Mouse (Mus musculus) hindbrain, embryonic 14.5 days (tissue): ENCODE measurements around the gene Olfr1197. TPM values are rescaled to one million over a fixed set of nuclear protein-coding genes. Genes with fewer than 3 reads are reported as not detected.

ENCODE experiments used
- ATAC-seq: fragments of 200-750 bp; cut with Nextera tagmentation; 2 replicates; pipeline ENCODE4 v1.8.0; 2017; ENCODE audit warnings: moderate number of reproducible peaks, mild to moderate bottlenecking, moderate TSS enrichment, moderate library complexity; ENCODE audit not compliant: low FRiP score
- DNase-seq: peaks from one replicate; pipeline ENCODE4 v3.0.0-alpha.2; 2015; ENCODE audit warnings: low spot score
- H3K27ac ChIP-seq: fragments of 300-500 bp; sonication (generic); 2 replicates; pipeline ENCODE4 v1.5.1; 2014; ENCODE audit warnings: mild to moderate bottlenecking, moderate library complexity
- H3K27me3 ChIP-seq: fragments of 300-500 bp; sonication (generic); 2 replicates; pipeline ENCODE4 v1.6.1; 2014; ENCODE audit warnings: mild to moderate bottlenecking, low read length, mixed read lengths; ENCODE audit not compliant: control insufficient read depth, insufficient read depth
- H3K36me3 ChIP-seq: fragments of 300-500 bp; sonication (generic); replicated peaks from 2 replicates; pipeline ENCODE4 v1.6.1; 2014; ENCODE audit not compliant: control insufficient read depth, insufficient read depth
- H3K4me1 ChIP-seq: fragments of 300-500 bp; sonication (generic); replicated peaks from 2 replicates; pipeline ENCODE4 v1.6.1; 2014; ENCODE audit warnings: antibody characterized with exemption, low read length, mixed read lengths; ENCODE audit not compliant: control insufficient read depth, insufficient read depth
- H3K4me2 ChIP-seq: fragments of 300-500 bp; sonication (generic); replicated peaks from 2 replicates; pipeline ENCODE4 v1.6.1; 2014; ENCODE audit warnings: mild to moderate bottlenecking, moderate library complexity
- H3K4me3 ChIP-seq: fragments of 300-500 bp; sonication (generic); replicated peaks from 2 replicates; pipeline ENCODE4 v1.5.1; 2014; ENCODE audit warnings: mild to moderate bottlenecking, low read length
- H3K9ac ChIP-seq: fragments of 300-500 bp; sonication (generic); 2 replicates; pipeline ENCODE4 v1.6.1; 2014
- H3K9me3 ChIP-seq: fragments of 300-500 bp; sonication (generic); 2 replicates; pipeline ENCODE4 v1.6.1; 2016; ENCODE audit warnings: low read length; ENCODE audit not compliant: control insufficient read depth
- WGBS: fragments of 180-500 bp; shearing (Covaris S2); extraction: QIAGEN DNeasy Blood & Tissue Kit; methylation state at CpG from one replicate; pipeline ENCODE4 v1.1.7; 2014; 5-methylcytosine and 5-hydroxymethylcytosine counted together
- polyA plus RNA-seq: library from polyadenylated mRNA; unstranded; fragments of >200 nt; fragmentation: Nextera tagmentation; extraction: Ambion mirVana; gene quantifications from 2 replicates; pipeline ENCODE4 v1.2.1, GENCODE M21; 2014

Gene Olfr1197
- polyA plus RNA-seq: not detected in 2 replicates

DNA sequence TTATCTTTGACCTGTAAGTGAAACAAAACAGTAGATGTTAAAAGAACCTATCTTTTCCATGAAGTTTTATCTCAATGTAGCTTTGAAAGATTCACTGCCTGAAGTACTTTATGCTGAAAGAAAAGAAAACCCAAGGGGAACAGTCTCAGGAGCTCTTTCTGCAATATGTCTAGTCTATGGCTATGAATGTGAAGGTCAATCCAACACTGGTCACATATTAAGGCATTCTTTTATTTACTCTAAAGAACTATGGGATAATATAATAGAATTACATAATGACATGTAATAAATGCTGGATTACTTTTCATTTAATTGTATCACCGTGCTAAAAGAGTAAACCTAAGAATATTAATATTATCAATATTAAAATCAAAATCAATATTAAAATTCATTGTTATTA, at the start of gene Olfr1197:
Gene Olfr1197, minus strand, starts transcription at position 101 of the 400 bp plus-strand sequence.
- Histone ChIP-seq H3K27me3 (no peaks in the 10 kb centered on the region), H3K9me3 (no peaks in the 10 kb centered on the region), H3K9ac (no peak within 1 kb of the TSS), H3K4me1 (no peaks in the 10 kb centered on the region), H3K36me3 (no peaks in the 10 kb centered on the region), H3K27ac (no peak within 1 kb of the TSS), H3K4me2 (no peak within 1 kb of the TSS), H3K4me3 (no peak within 1 kb of the TSS)
- ATAC-seq: no peak
- 91% methylated on average over 1 of the region's 1 CpGs for WGBS
- no peak for DNase-seq

GRCm38 (mm10) chr2:88770388-88770787, 38.2 kb upstream of the Olfr1197 start, which contains the start of gene Olfr1200:
Gene Olfr1200 (minus strand): TSS chr2:88770488.
- Histone ChIP-seq H3K4me2 (no peak within 1 kb of the TSS), H3K27ac (no peak within 1 kb of the TSS), H3K36me3 (no peaks in the 10 kb centered on the region), H3K4me3 (no peak within 1 kb of the TSS), H3K27me3 (no peaks in the 10 kb centered on the region), H3K9ac (no peak within 1 kb of the TSS), H3K9me3 (no peaks in the 10 kb centered on the region), H3K4me1 (no peaks in the 10 kb centered on the region)
- ATAC-seq: no peak
- no peak for DNase-seq
- 88% methylated on average over 2 of the region's 2 CpGs for WGBS

DNA sequence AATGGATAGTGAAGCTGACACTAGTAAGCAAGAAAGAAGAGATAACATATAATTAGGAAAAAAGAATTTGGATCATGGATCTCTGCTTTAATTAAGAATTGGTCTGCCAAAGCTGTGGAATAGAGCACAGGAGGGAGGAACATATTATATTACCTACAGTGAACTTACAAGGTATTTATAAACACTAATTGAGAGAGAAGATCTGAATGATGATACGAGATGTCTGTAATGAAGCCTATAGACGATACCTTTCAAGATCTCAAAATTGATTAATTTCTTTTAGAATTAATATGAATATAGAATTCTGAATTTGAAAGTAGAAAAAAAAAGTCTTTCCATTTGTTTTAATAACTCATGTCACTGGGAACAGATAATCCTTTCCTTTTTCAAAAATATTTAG, 28.2 kb upstream of the Olfr1197 start, which contains the start of gene Olfr1199:
Gene Olfr1199, minus strand, starts transcription at position 101 of the 400 bp plus-strand sequence.
- Histone ChIP-seq H3K9me3 (no peaks in the 10 kb centered on the region), H3K27me3 (no peaks in the 10 kb centered on the region), H3K36me3 (no peaks in the 10 kb centered on the region), H3K9ac (no peak within 1 kb of the TSS), H3K27ac (no peak within 1 kb of the TSS), H3K4me2 (no peak within 1 kb of the TSS), H3K4me1 (no peaks in the 10 kb centered on the region), H3K4me3 (no peak within 1 kb of the TSS)
- DNase-seq: no peak
- whole genome bisulfite sequencing: 88% methylated on average over 2 of the region's 2 CpGs
- ATAC-seq: no peak

DNA sequence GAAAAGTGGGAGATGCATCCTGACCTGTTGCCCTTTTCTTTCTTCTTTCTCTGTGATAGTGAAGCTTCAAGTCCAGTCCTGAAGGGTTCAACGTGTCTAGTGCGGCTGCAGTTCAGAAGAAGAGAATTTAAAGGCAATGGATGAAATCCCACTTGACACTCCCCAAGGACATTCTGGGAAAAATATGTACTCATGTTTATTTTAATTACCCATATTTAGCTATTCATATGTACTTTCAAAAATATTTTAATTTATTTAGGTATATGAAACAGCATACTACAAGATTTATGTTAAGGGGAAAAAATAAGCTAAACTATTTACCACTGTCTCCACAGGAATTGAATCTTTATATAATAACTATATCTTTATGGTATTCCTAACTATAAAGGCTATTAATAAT, 19.1 kb upstream of the Olfr1197 start, which contains the start of gene Olfr1198:
Gene Olfr1198, minus strand, starts transcription at position 101 of the 400 bp plus-strand sequence.
- no peak for DNase-seq
- WGBS: 94% methylated on average over 2 of the region's 2 CpGs

GRCm38 (mm10) chr2:88743379-88743778, 11.2 kb upstream of the Olfr1197 start:
- ATAC-seq: no peak
- WGBS: 76% methylated on average over 3 of the region's 3 CpGs

More for the DNA sequence above, 19.1 kb upstream of the Olfr1197 start, which contains the start of gene Olfr1198:
- Histone ChIP-seq H3K9ac (no peak within 1 kb of the TSS), H3K27me3 (no peaks in the 10 kb centered on the region), H3K9me3 (no peaks in the 10 kb centered on the region), H3K27ac (no peak within 1 kb of the TSS), H3K36me3 (no peaks in the 10 kb centered on the region), H3K4me2 (no peak within 1 kb of the TSS), H3K4me3 (no peak within 1 kb of the TSS), H3K4me1 (no peaks in the 10 kb centered on the region)
- ATAC-seq: no peak

GRCm38 (mm10) chr2:88704497-88704896, 27.7 kb downstream of the Olfr1197 start, which contains the start of gene Olfr1196:
Gene Olfr1196 (minus strand): TSS chr2:88704597.
- no peak for ATAC-seq
- Histone ChIP-seq H3K4me3 (no peak within 1 kb of the TSS), H3K9me3 (no peaks in the 10 kb centered on the region), H3K27ac (no peak within 1 kb of the TSS), H3K9ac (no peak within 1 kb of the TSS), H3K36me3 (no peaks in the 10 kb centered on the region), H3K4me1 (no peaks in the 10 kb centered on the region), H3K4me2 (no peak within 1 kb of the TSS), H3K27me3 (no peaks in the 10 kb centered on the region)
- WGBS: 91% methylated on average over 2 of the region's 2 CpGs
- no peak for DNase-seq

More at GRCm38 (mm10) chr2:88743379-88743778, 11.2 kb upstream of the Olfr1197 start:
- Histone ChIP-seq H3K9me3 (no peaks in the 10 kb centered on the region), H3K9ac (no peak overlapping the region), H3K27ac (no peak overlapping the region), H3K36me3 (no peaks in the 10 kb centered on the region), H3K27me3 (no peaks in the 10 kb centered on the region), H3K4me2 (no peak overlapping the region), H3K4me1 (no peaks in the 10 kb centered on the region), H3K4me3 (no peak overlapping the region)
- no peak for DNase-seq

GRCm38 (mm10) chr2:88689087-88689486, 43.1 kb downstream of the Olfr1197 start, which contains the start of gene Olfr1195:
Gene Olfr1195 (minus strand): TSS chr2:88689187.
- no peaks in the 10 kb centered on the region for H3K36me3 ChIP-seq
- no peak within 1 kb of the TSS for H3K9ac ChIP-seq
- H3K4me3 ChIP-seq: no peak within 1 kb of the TSS
- no peaks in the 10 kb centered on the region for H3K4me1 ChIP-seq
- no peak within 1 kb of the TSS for H3K27ac ChIP-seq
- DNase-seq (no peak), ATAC-seq (no peak)
- H3K27me3 ChIP-seq: no peaks in the 10 kb centered on the region
- H3K9me3 ChIP-seq: no peaks in the 10 kb centered on the region
- no peak within 1 kb of the TSS for H3K4me2 ChIP-seq

Other genes starting within 250 kb of the Olfr1197 start
- gene Olfr1184, start 248.8 kb downstream of the Olfr1197 start, polyA plus RNA-seq: not detected in 2 replicates
- not detected in 2 replicates for gene Olfr1185-ps1, start 239.0 kb downstream of the Olfr1197 start, polyA plus RNA-seq
- not detected in 2 replicates for gene Olfr1186, start 213.8 kb downstream of the Olfr1197 start, polyA plus RNA-seq
- not detected in 2 replicates for gene Olfr1188, start 175.4 kb downstream of the Olfr1197 start, polyA plus RNA-seq
- gene Olfr1189, start 145.9 kb downstream of the Olfr1197 start, polyA plus RNA-seq: not detected in 2 replicates
- not detected in 2 replicates for gene Olfr1191-ps1, start 91.8 kb downstream of the Olfr1197 start, polyA plus RNA-seq
- gene Olfr1192-ps1, start 83.9 kb downstream of the Olfr1197 start, polyA plus RNA-seq: not detected in 2 replicates
- gene Olfr1193, start 56.7 kb downstream of the Olfr1197 start, polyA plus RNA-seq: not detected in 2 replicates
- not detected in 2 replicates for gene Olfr1195, start 43.2 kb downstream of the Olfr1197 start, polyA plus RNA-seq
- gene Olfr1196, start 27.8 kb downstream of the Olfr1197 start, polyA plus RNA-seq: not detected in 2 replicates
- not detected in 2 replicates for gene Olfr1198, start 19.0 kb upstream of the Olfr1197 start, polyA plus RNA-seq
- gene Olfr1199, start 28.1 kb upstream of the Olfr1197 start, polyA plus RNA-seq: not detected in 2 replicates
- not detected in 2 replicates for gene Olfr1200, start 38.1 kb upstream of the Olfr1197 start, polyA plus RNA-seq
- not detected in 2 replicates for gene Olfr1201, start 60.7 kb upstream of the Olfr1197 start, polyA plus RNA-seq
- gene Olfr1202, start 82.1 kb upstream of the Olfr1197 start, polyA plus RNA-seq: not detected in 2 replicates
- gene Olfr1205, start 97.4 kb upstream of the Olfr1197 start, polyA plus RNA-seq: not detected in 2 replicates
- not detected in 2 replicates for gene Olfr1204, start 116.9 kb upstream of the Olfr1197 start, polyA plus RNA-seq
- not detected in 2 replicates for gene Olfr1206, start 130.9 kb upstream of the Olfr1197 start, polyA plus RNA-seq
- not detected in 2 replicates for gene Olfr1208, start 169.9 kb upstream of the Olfr1197 start, polyA plus RNA-seq
- not detected in 2 replicates for gene Olfr1209, start 182.8 kb upstream of the Olfr1197 start, polyA plus RNA-seq
- not detected in 2 replicates for gene Olfr1211, start 205.7 kb upstream of the Olfr1197 start, polyA plus RNA-seq
- gene Olfr1212, start 221.6 kb upstream of the Olfr1197 start, polyA plus RNA-seq: not detected in 2 replicates
- 0.10 TPM in 1 of 2 replicates, not detected in the other for gene Gm13762, start 247.9 kb upstream of the Olfr1197 start, polyA plus RNA-seq